Mouse (Mus musculus): ENCODE measurements at regions not wholly inside any gene's neighbourhood (a gene's known extent, or its start where the extent isn't known, plus 50 kb on each side); places are given as distances from the start of the nearest gene placed in this dataset.

GRCm38 (mm10) chr8:26524237-26524636, 404.9 kb downstream of the Gm45692 start:
- H3K4me1 ChIP-seq (replicated peaks): peaks cover 19% of the 10 kb centered on the region
- WGBS: 90% methylated on average over 2 of the region's 2 CpGs
- no peak overlapping the region for H3K27ac ChIP-seq
- H3K9me3 ChIP-seq: no peaks in the 10 kb centered on the region
- no peak for DNase-seq (ENCODE audit: low spot score)
- no peak overlapping the region for H3K4me3 ChIP-seq
- no peaks in the 10 kb centered on the region for H3K27me3 ChIP-seq (ENCODE audit: insufficient read depth, poor library complexity, severe bottlenecking)
- no peaks in the 10 kb centered on the region for H3K36me3 ChIP-seq

DNA sequence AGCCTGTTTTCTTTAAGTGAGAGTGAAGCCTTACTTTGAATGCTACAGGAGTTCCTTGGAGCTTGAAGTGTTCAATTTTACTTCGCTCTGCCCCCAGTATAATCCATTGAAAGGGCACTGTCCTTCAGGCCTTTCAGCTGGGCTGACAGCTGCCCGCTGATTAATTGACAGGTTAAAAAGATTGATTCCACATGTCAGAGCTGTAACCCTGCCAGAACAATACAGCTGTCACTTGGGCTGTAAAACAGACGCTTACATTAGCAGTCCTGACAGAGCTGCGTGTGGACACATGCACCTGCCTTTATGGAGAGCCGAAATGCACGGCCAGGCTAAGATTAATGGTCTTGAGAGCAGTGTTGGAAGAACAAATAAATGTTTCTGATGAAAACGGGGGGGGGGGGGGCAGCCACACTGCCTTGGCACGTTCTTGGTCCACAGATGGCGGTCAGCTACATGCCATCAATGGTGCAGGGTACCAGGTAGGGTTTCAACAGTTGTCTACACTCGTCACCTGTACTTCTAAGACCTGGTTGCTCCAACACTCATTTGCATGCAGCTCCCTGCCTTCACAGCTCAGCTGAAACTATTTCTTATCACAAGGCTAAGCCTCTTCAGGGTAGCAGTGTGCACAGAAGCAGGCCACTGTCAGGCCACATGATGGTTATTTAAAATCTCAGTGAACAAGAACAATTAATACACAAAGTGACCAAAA, 407.3 kb downstream of the Gm45692 start:
- peak overlapping the region; percentile 50 for H3K27ac ChIP-seq
- WGBS: 22% methylated on average over 10 of the region's 10 CpGs
- DNase-seq (ENCODE audit: low spot score): peak; percentile 59

GRCm38 (mm10) chr8:26527186-26527580, 407.8 kb downstream of the Gm45692 start:
- H3K9me3 ChIP-seq: no peaks in the 10 kb centered on the region
- no peaks in the 10 kb centered on the region for H3K36me3 ChIP-seq
- no peaks in the 10 kb centered on the region for H3K27me3 ChIP-seq (ENCODE audit: insufficient read depth, poor library complexity, severe bottlenecking)
- no peak overlapping the region for H3K4me3 ChIP-seq
- peaks cover 19% of the 10 kb centered on the region for H3K4me1 ChIP-seq (replicated peaks)
- DNase-seq (ENCODE audit: low spot score): no peak
- 48% methylated on average over 5 of the region's 5 CpGs for WGBS
- 0 out of 2 replicates have a peak overlapping the region, but pooled peaks have one; percentile 23 for H3K27ac ChIP-seq

More for the DNA sequence above, 407.3 kb downstream of the Gm45692 start:
- Histone ChIP-seq H3K36me3 (no peaks in the 10 kb centered on the region), H3K4me3 (no peak overlapping the region), H3K9me3 (no peaks in the 10 kb centered on the region), H3K27me3 (ENCODE audit: insufficient read depth, poor library complexity, severe bottlenecking) (no peaks in the 10 kb centered on the region), H3K4me1 (replicated peaks) (peaks cover 19% of the 10 kb centered on the region)

DNA sequence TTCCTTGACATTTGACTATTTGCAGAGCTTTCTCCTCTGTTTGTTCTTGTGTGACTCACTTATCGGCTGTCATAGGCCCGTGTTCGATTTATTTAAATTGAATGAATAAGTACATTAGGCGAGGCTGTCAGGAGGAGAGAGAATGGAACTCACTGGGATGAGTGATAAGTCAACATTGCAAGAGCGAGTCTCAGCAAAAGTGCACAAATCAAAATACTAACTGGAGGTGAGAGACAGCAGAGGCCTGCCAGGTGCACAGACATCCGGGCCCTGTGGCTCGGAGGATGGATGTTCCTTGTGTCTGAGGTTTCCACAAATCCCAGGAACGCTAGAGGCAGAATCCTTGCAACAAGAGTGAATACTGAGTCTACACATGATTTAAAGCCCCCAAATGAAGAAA, 410.6 kb downstream of the Gm45692 start:
- H3K4me1 ChIP-seq (replicated peaks): peaks cover 26% of the 10 kb centered on the region
- no peak overlapping the region for H3K4me3 ChIP-seq
- H3K27ac ChIP-seq: no peak overlapping the region
- H3K36me3 ChIP-seq: no peaks in the 10 kb centered on the region
- no peaks in the 10 kb centered on the region for H3K9me3 ChIP-seq
- H3K27me3 ChIP-seq (ENCODE audit: insufficient read depth, poor library complexity, severe bottlenecking): peaks cover 10% of the 10 kb centered on the region; the same call in 1 of the 2 replicates
- DNase-seq (ENCODE audit: low spot score): no peak
- 87% methylated on average over 8 of the region's 8 CpGs for WGBS

GRCm38 (mm10) chr8:26533444-26534421, 414.4 kb downstream of the Gm45692 start:
- WGBS: 64% methylated on average over 22 of the region's 22 CpGs
- no peaks in the 10 kb centered on the region for H3K9me3 ChIP-seq
- peaks cover 10% of the 10 kb centered on the region; the same call in 1 of the 2 replicates for H3K27me3 ChIP-seq (ENCODE audit: insufficient read depth, poor library complexity, severe bottlenecking)
- H3K27ac ChIP-seq: no peak overlapping the region
- no peak overlapping the region for H3K4me3 ChIP-seq
- H3K4me1 ChIP-seq (replicated peaks): peaks cover 7% of the 10 kb centered on the region
- H3K36me3 ChIP-seq: no peaks in the 10 kb centered on the region
- no peak for DNase-seq (ENCODE audit: low spot score)

DNA sequence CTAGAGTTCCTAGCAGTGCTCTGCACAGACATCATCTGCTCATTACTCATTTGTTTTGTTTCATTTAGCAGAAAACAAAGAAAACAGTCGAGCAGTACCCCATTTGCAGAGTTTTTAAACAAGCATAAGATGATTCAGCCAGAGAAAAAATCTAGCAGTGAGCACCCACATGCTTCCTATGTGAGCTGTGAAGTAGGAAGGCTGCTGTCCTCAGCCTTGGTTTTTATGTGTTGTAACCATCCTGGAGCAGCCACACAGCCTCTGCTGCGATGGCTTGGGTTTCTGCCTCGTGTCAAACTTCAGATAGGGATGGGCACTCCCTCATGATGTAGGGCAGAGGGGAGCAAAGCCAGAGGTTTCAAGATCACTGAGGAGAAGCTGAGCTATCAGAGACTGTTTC, 416.5 kb downstream of the Gm45692 start:
- no peak for DNase-seq (ENCODE audit: low spot score)
- H3K4me1 ChIP-seq (replicated peaks): peaks cover 7% of the 10 kb centered on the region
- WGBS: 73% methylated on average over 3 of the region's 3 CpGs

DNA sequence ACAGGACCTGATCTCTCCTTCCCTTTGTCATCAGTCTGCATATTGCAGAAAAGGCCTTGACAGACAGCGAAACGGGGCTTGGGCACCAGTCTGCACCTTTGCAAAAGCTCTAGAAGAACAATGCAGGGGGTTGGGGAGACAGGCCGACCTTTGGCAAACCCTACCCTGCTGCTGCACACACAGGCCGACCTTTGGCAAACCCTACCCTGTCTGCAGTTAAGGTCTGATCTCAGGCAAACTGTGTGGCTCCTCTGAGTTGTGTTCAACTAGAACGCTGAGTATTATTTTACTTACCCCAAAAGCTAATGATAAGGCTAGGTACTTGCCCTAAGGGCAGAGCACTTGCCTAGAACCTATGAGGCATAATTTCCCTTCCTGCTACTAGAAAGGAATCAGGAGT, 423.4 kb upstream of the Zfp703 start:
- 67% methylated on average over 5 of the region's 5 CpGs for WGBS
- DNase-seq (ENCODE audit: low spot score): no peak
- Histone ChIP-seq H3K27me3 (ENCODE audit: insufficient read depth, poor library complexity, severe bottlenecking) (no peaks in the 10 kb centered on the region), H3K4me1 (replicated peaks) (0 out of 2 replicates have a peak, but pooled peaks cover 4% of the 10 kb centered on the region), H3K4me3 (no peak overlapping the region), H3K27ac (peak overlapping the region; percentile 29; the same call in 1 of the 2 replicates), H3K9me3 (no peaks in the 10 kb centered on the region), H3K36me3 (no peaks in the 10 kb centered on the region)

More for the DNA sequence above, 416.5 kb downstream of the Gm45692 start:
- peaks cover 10% of the 10 kb centered on the region; the same call in 1 of the 2 replicates for H3K27me3 ChIP-seq (ENCODE audit: insufficient read depth, poor library complexity, severe bottlenecking)
- no peaks in the 10 kb centered on the region for H3K36me3 ChIP-seq
- no peak overlapping the region for H3K4me3 ChIP-seq
- no peaks in the 10 kb centered on the region for H3K9me3 ChIP-seq
- no peak overlapping the region for H3K27ac ChIP-seq

GRCm38 (mm10) chr8:26559196-26559595, 417.9 kb upstream of the Zfp703 start:
- no peak for DNase-seq (ENCODE audit: low spot score)
- WGBS: 72% methylated on average over 5 of the region's 5 CpGs
- no peak overlapping the region for H3K27ac ChIP-seq
- H3K27me3 ChIP-seq (ENCODE audit: insufficient read depth, poor library complexity, severe bottlenecking): no peaks in the 10 kb centered on the region
- H3K4me1 ChIP-seq (replicated peaks): no peaks in the 10 kb centered on the region
- H3K9me3 ChIP-seq: no peaks in the 10 kb centered on the region
- no peaks in the 10 kb centered on the region for H3K36me3 ChIP-seq
- no peak overlapping the region for H3K4me3 ChIP-seq

DNA sequence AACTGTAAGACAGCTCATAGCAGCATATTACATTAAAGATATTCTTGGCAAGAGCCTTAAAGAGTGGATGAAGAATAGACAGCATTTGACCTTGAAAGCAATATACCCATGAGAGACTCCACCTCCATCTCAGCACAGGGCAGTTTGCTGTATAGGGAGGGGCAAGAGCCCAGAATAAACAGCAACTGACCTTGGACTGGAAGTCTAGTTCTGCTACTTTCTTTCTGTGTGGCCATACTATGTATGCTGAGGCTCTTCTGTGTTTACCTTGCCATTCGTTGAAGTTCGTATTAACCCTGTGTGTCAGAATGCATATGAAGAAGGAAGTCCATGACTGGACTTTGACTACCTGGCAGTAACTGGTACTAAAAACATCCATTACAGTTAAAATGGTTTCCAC, 414.0 kb upstream of the Zfp703 start:
- H3K9me3 ChIP-seq: no peaks in the 10 kb centered on the region
- WGBS: 92% methylated on average over 2 of the region's 2 CpGs
- no peak overlapping the region for H3K4me3 ChIP-seq
- H3K27ac ChIP-seq: no peak overlapping the region
- no peaks in the 10 kb centered on the region for H3K36me3 ChIP-seq
- H3K27me3 ChIP-seq (ENCODE audit: insufficient read depth, poor library complexity, severe bottlenecking): no peaks in the 10 kb centered on the region
- DNase-seq (ENCODE audit: low spot score): no peak
- no peaks in the 10 kb centered on the region for H3K4me1 ChIP-seq (replicated peaks)

- H3K27me3 ChIP-seq (ENCODE audit: insufficient read depth, poor library complexity, severe bottlenecking): no peaks in the 10 kb centered on the region
- no peak overlapping the region for H3K4me3 ChIP-seq
- H3K4me1 ChIP-seq (replicated peaks): no peaks in the 10 kb centered on the region
- H3K36me3 ChIP-seq: no peaks in the 10 kb centered on the region
- no peak for DNase-seq (ENCODE audit: low spot score)
- no peak overlapping the region for H3K27ac ChIP-seq
- H3K9me3 ChIP-seq: no peaks in the 10 kb centered on the region
- WGBS: 89% methylated on average over 2 of the region's 2 CpGs
These were observed 412.9 kb upstream of the Zfp703 start for GRCm38 (mm10) chr8:26564254-26564653.

DNA sequence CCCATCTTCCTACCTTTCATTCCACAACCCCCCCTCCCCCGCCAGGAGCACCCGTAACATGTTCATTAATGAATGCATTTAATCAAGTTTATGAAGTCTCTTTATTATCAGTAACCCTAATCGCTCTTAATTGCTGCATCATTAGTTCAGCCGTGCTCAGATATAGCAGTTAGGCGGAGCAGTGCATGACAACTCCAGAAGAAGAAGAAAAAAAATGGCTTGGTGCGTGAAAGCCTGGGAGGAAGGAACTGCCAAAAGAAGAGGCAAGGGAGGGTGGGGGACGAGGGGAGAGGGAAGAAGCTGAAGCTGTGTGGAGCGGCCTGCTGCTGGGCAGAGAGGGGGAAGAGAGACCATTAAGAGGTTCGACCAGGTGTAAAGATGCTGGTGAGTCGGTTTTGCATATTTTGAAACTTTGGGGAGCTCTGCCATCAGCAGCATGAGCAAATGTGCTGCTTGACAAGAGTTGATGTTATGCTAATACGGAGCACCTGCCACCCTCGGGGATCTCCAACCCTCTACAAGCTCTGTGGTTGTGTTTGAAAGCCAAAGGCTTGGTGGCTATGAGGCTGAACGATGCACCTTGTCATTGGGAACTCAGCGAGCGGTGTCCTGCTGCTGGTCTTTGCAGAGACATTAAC, 408.6 kb upstream of the Zfp703 start:
- Histone ChIP-seq H3K4me3 (no peak overlapping the region), H3K27ac (no peak overlapping the region), H3K4me1 (replicated peaks) (no peaks in the 10 kb centered on the region), H3K36me3 (no peaks in the 10 kb centered on the region), H3K9me3 (peaks cover 10% of the 10 kb centered on the region), H3K27me3 (ENCODE audit: insufficient read depth, poor library complexity, severe bottlenecking) (no peaks in the 10 kb centered on the region)
- DNase-seq (ENCODE audit: low spot score): no peak
- WGBS: 74% methylated on average over 15 of the region's 15 CpGs

GRCm38 (mm10) chr8:26588841-26589240, 388.3 kb upstream of the Zfp703 start:
- H3K9me3 ChIP-seq: no peaks in the 10 kb centered on the region
- H3K36me3 ChIP-seq: no peaks in the 10 kb centered on the region
- H3K27ac ChIP-seq: no peak overlapping the region
- DNase-seq (ENCODE audit: low spot score): no peak
- no peak overlapping the region for H3K4me3 ChIP-seq
- H3K4me1 ChIP-seq (replicated peaks): no peaks in the 10 kb centered on the region
- 64% methylated on average over 1 of the region's 1 CpGs for WGBS
- no peaks in the 10 kb centered on the region for H3K27me3 ChIP-seq (ENCODE audit: insufficient read depth, poor library complexity, severe bottlenecking)

All from hindbrain, embryonic 10.5 days (tissue).